Mouse (Mus musculus) T-helper 1 cell (primary cell): Measurements from ENCODE around the gene Nol10.

Experiments used
- in situ Hi-C: fragments of 300-600 bp; cut with MboI, MseI; formaldehyde crosslinking; loops from one replicate; pipeline ENCODE4 v1.15.1; 2025; ENCODE audit warnings: high pct_unique_total_duplicates

The Nol10 gene

GRCm38 (mm10) chr12:17348048-17349036 lies at the start of gene Nol10:
Gene Nol10, plus strand, starts transcription at chr12:17348458.
- in situ Hi-C loops = no loop called here

DNA sequence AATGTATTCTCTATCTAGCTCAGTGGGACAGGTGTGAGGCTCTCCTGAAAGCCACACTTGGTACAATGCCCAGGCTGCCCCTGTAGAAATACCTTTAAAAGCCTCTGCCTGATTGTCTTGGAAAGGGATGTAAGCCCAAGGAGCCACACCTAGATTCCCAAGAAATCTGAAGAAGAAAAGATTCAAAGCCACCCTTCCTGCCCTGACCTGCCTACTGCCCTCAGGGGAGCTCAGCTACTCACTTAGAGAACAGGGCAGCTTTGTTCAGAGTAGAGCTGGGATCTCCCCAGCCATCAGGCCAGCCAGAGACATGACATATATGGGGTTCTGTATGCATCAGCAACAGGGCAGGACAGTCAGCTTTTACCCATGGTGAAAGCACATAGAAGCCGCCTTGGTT lies 48.4 kb upstream of the Nol10 start:
- in situ Hi-C loops = no loop called here

DNA sequence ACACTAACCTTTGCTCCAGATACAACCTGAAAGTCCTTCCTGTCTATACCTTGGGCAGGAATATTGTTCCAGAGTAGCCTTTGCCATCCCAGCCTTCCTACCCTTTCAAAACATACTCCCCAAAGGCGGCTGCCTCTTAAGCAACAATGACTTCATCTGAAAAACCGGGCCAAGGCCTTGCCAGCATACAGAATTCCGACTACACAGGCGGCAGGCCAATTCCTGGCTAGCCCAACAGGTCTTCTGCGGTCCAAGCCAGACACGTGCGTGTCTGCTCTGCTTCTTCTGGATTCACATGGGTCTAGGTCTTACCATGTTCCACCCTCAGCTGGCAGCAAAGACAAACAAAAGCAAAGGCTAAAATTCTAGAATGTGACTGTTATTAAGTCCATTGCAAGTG lies 42.8 kb upstream of the Nol10 start:
- in situ Hi-C loops = no loop called here

DNA sequence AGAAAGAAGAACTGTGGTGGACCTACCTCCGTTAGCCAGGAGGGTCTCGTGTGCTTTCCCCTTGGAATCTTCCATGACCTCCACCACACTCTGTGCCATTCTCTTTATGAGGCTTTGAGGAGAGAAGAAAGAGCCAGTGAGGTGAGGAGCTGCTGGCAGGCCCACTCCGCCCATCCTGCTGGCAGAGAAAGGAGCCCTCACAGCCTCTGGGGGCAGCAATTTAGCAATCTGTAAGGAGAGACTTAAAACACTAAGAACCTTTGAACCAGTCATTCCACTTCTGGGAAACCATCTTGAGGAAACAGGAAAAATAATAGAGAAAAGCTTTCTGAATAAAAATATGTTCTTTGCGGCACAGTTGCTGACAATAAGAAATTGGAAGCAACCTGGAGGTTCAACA lies 40.0 kb upstream of the Nol10 start:
- in situ Hi-C loops = no loop called here

GRCm38 (mm10) chr12:17310852-17311839 lies 37.1 kb upstream of the Nol10 start:
- in situ Hi-C loops = no loop called here

DNA sequence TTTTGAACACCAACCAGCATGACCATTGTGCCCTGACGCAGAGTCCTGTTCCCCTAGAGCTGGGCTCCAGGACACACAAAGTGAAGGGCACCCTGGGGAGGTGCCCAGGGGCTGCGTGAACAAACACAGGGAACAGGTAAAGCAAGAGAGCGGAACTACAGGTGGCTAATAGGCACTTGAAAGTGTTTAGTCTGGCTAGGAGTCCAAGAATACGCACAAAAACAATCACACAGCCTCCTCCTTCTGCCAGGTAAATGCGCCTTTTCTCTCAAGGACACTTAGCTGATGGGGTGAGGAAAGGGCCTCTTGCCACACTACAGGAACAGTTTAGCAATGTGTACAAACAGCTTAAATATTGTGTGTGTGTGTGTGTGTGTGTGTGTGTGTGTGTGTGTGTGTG lies 32.2 kb upstream of the Nol10 start:
- in situ Hi-C loops = no loop called here

DNA sequence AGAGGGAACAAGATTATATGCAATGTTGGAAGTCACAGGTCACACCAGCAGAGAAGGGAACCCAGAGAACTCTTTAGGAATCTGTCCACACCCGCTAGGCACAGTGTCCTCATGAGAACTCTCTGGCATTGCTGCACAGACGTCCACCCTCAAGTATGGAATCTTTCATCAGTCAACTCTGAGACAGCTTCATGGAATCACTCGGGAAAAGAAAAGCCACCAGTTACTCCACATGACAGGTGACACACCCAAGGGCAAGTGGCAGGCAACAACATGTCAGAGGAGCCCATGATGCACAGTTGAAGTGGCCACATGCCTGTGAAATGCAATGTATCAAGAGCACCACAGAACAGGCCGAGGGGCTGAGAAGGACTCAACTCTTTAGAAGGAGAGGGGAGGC lies 30.3 kb upstream of the Nol10 start:
- in situ Hi-C loops = no loop called here

DNA sequence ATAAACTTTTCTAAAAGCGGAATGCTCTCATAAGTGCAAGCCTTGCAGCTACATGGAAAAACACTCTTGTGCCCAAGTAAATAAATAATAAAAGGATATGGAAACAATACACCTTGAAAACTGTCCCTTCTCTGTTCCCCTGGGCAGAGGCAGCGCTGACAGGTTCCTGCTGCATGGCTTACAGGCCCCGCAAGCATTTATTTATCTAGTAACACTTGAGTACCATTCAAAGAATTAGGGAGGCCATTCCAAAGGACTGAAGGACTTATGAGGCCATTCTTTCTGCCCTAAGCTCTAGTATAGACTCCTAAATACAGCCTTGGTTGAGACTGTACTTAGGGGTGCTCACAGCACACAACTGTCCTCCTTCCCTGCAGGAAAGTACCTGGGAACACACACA lies 29.8 kb upstream of the Nol10 start:
- in situ Hi-C loops = no loop called here

DNA sequence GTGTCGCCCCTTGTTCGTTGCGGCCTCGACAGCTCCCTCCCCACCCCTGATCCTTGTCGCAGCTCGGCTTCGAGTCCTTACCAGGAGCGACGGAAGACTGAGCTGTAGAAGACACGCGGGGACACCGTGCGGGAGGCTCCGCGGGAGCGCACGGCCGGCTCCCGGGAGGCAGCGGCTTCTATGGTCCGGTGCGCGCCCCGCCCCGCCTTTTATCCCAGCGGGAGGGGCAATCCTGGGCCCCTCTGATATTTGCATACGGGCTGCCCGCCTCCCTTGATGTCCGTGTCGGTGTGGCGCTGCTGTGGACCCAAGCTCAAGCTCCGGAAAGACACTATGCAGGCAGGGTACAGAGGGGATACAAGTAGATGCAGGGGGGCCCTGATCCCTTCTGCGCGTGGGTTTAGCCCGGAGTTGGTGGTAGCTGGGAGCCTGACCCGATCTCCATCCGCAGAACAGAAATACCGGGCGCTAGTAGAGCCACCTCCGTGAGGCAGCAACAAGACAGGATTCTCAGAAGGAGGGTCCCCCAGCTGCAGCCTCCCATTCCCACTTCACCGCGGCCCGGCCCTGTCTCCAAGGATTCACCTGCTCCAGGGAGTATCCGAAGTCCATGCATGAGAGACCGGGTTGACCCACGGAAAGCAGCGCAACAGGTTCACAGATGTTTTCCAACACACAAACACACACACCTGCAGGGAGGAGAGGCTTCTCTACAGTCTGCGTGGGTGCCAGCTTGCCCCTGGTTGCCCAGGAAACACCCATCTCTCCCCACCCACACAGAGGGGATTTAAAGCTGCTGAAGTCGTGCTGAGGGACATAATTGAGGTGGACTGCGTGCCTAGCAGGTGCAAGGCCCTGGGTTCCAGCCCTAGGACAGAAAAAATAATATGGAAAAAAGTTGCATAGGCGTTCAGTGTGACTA lies 23.4 kb upstream of the Nol10 start:
- in situ Hi-C loops = no loop called here

- in situ Hi-C loops = no loop called here
Observed at GRCm38 (mm10) chr12:17329259-17329658, 19.0 kb upstream of the Nol10 start, which contains the start of gene Atp6v1c2. Gene Atp6v1c2, minus strand, starts transcription at chr12:17329359.

- in situ Hi-C loops = no loop called here
Observed at GRCm38 (mm10) chr12:17333459-17333858, 14.8 kb upstream of the Nol10 start.

GRCm38 (mm10) chr12:17338338-17338737 lies 9.9 kb upstream of the Nol10 start:
- in situ Hi-C loops = no loop called here

DNA sequence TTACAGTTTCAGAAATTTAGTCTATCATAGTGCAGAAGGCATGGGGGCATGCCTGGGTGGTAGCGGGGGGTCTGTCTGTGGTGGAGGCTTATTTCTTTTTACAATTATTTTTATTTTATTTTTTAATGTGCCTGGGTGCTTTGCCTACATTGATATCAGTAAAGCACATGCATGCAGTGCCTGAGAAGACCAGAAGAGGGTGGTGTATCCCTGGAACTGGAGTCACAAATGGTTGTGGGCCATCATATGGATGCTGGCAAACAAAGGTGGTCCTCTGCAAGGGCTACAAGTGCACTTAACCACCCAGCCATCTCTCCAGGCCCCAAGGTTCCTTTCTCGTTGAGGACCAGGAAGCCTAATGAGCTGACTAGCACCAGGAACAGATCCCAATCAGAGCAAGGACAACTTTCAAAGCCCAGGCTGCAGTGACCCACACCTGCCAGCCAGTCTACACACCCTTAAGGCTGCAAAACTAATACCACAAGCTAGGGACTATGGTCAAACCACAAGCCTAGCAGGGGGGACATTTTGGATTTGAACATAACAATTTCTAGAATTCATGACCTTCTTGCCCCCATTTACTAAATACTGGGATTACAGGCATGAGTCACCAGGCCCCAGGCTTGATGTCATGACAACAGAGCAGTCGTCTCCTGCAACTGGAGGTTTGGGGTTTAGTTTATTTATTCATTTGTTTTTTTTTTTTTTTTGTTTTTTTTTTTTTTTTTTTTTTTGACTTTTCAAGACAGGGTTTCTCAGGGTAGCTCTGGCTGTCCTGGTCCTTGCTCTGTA lies 8.9 kb upstream of the Nol10 start:
- in situ Hi-C loops = no loop called here

DNA sequence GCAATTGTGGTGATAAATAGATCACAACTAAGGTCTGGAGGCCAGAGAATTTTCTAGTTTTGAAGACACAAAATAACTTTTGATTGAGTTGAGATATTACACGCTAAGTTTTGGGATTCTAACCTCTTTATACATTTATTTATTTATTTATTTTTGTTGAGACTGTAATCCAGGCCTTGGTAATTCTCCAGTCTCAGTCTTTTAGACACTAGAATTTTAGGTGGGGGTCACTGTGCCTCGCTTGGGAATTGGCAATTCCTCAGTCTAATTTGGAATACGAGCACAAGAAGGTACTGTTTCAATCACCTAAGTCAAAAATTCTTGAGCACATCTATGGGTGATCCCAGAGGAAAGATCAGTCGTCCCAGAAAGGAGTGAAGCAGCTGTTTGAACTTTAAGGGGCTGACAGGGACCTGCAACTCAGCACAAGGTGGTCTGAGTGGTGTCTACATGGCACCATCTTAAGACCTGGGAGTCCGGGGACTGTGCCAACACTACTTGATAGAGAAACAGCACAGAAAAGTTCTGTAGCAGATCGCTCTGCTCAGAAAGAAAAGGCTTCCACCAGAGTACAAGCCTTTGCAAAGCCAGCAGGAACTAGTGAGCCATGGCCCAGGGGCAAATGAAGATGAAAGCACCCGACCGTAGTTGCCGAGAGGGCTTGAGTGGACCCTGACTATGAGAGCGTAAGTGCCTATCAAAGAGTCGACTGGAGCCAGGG lies 771 bp upstream of the Nol10 start:
- in situ Hi-C loops = no loop called here

DNA sequence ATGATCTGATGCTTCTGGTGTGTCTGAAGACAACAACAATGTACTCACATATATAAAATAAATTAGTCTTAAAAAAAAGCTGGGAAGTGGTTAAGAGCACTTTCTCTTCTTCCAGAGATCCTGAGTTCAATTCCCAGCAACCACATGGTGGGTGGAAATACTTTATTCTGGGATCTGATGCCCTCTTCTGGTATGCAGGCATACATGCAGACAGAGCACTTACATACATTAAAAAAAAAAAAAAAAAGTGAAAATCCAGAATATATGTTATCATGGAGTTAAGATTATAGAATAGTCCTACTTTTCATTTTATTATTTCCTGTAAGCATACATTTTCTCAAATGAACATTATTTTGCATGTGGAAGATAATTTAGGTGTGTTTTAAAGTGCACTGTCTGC lies 1.8 kb downstream of the Nol10 start:
- in situ Hi-C loops = no loop called here

- in situ Hi-C loops = no loop called here
Observed at GRCm38 (mm10) chr12:17356853-17357252, 8.6 kb downstream of the Nol10 start.

DNA sequence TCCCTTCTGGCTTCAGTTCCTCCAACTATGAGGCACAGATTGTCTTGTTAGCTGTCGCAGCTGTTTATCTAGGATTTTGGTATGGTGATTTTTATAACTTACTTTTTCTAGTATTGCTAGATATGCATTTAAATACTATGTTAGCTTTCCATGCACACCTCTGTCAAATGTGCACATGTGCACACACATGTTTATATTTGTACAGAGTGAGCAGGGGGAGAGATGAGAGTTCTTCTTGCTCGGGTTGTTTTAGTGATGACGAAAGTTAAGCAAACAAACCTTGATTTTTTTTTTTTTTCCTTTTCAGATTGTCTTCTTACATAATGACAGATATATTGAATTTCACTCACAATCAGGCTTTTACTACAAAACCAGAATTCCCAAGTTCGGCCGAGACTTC lies 9.5 kb downstream of the Nol10 start:
- in situ Hi-C loops = no loop called here

DNA sequence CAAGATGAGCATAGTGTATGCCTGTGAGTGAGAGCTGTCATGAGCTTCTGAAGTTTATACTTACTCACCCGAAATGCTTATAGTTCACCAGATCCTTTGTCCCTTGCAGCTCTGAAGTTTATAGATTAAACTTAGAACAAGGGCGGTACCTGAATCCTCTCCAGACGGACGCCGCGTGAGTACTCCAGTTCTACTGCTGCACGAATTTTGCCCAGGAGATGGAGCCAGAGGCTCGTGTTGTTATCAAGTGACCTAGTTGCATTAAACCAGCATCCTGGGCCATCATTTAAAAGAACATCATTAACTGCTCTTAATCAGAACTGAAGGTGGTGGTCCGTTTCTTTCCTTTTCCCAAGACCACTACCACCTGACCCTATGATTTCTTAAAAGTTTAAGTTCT lies 10.7 kb downstream of the Nol10 start:
- in situ Hi-C loops = no loop called here

DNA sequence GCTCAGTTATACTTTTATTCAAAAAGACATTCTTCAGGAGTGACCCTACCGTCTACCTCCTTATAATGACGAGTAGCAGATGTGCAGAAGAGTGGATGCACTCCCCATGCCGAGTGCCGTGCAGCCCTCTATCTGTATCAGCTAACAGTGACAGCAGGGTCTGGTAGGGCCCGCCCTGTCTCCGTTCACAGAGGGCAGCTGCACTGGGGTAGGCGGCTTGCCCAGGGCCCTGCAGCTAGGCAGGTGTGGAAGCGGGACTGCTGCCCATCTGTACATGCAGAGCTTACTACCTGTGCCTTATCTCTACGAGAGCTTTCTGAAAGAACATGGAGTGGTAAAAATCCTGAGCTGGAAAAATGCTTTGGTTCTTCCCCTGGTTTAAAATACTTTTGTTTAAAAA lies 11.8 kb downstream of the Nol10 start:
- in situ Hi-C loops = no loop called here

GRCm38 (mm10) chr12:17360650-17361049 lies 12.4 kb downstream of the Nol10 start:
- in situ Hi-C loops = no loop called here
